Mouse (Mus musculus) spleen, adult 2 months (tissue): ENCODE data around the gene Zscan26. TPM values are rescaled to one million over a fixed set of nuclear protein-coding genes. Genes with fewer than 3 reads are reported as not detected.
"Not testable (repeated sequence)": the region's sequence is repeated elsewhere in the genome, so short reads cannot be mapped to it uniquely, and the experiment has no call there.

Experiments used
- DNase-seq, 2 experiments: peaks; one replicate each; pipeline versions ENCODE4 v3.0.0 to v3.0.0-alpha.2; 2012 to 2021; ENCODE audit warnings: low spot score in 2 of 2, low read depth in 1 of 2
- H3K27ac ChIP-seq: fragments of 200-500 bp; 2 replicates; pipeline ENCODE4 v1.5.1; 2012; ENCODE audit warnings: low read length, inconsistent platforms; ENCODE audit not compliant: insufficient read depth
- H3K27me3 ChIP-seq: fragments of 200-500 bp; 2 replicates; pipeline ENCODE4 v1.6.1; 2012; ENCODE audit warnings: mild to moderate bottlenecking, moderate library complexity, low read length, inconsistent platforms; ENCODE audit not compliant: control insufficient read depth, insufficient read depth
- H3K36me3 ChIP-seq: fragments of 200-500 bp; 2 replicates; pipeline ENCODE4 v1.6.1; 2012; ENCODE audit warnings: mild to moderate bottlenecking, low read length, inconsistent platforms; ENCODE audit not compliant: control insufficient read depth, insufficient read depth
- H3K4me1 ChIP-seq: fragments of 200-500 bp; 2 replicates; pipeline ENCODE4 v1.6.1; 2011; ENCODE audit warnings: inconsistent platforms; ENCODE audit not compliant: control insufficient read depth, insufficient read depth, insufficient read length
- H3K4me3 ChIP-seq: fragments of 200-500 bp; 2 replicates; pipeline ENCODE4 v1.5.1; 2011; ENCODE audit warnings: mild to moderate bottlenecking, inconsistent platforms; ENCODE audit not compliant: insufficient read depth, insufficient read length; ENCODE audit errors: extremely low read depth
- CTCF ChIP-seq: fragments of 200-500 bp; IDR thresholded peaks from 2 replicates; pipeline ENCODE4 v1.5.1; 2011; ENCODE audit warnings: mild to moderate bottlenecking, inconsistent platforms; ENCODE audit not compliant: insufficient read depth, insufficient read length, insufficient replicate concordance; ENCODE audit errors: extremely low read depth
- POLR2A ChIP-seq: fragments of 200-500 bp; IDR thresholded peaks from 2 replicates; pipeline ENCODE4 v1.6.1; 2011; ENCODE audit warnings: low read depth, low read length, inconsistent platforms
- WGBS: fragments of 180-500 bp; shearing (Covaris S2); methylation state at CpG from one replicate; pipeline ENCODE4 v1.1.7; 2018; 5-methylcytosine and 5-hydroxymethylcytosine counted together
- polyA plus RNA-seq: library from polyadenylated mRNA; depleted of rRNA; stranded (reverse); fragments of >200 nt; gene quantifications from 2 replicates; pipeline ENCODE4 v1.2.3, GENCODE M21; 2012; rRNA removed

The Zscan26 gene
- polyA plus RNA-seq, 1 experiment, result 8.5 TPM

DNA sequence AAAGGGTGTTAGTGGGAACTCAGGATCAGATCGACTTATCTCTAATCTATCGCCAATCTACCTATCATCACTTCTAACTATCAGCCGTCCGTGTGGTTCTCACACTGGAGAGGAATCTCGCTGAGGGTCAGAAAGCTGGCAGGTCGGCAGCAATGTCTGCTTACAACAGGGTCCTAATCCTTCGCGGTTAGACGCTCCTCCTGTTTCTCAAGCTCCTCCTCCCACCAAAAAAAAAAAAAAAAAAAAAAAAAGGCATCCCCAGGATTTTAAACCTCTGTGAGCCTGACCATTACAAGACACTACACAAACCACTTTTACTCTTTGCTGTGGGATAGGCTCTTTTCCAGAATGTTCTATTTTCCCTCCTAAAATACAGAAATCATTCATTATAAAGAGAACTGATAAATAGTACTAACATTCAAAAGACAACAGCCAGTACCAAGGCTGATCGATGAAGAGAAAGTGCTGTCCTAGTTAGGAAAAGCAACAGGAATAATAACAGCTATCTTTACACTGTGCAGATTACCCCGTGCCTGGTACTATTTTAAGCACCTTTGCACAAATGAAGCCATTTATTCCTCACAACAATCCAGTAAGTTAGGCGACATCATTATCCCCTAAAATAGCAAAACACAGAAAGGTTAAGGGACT, 51.8 kb downstream of the Zscan26 start:
- TF ChIP-seq CTCF (no peak), POLR2A (no peak)
- Histone ChIP-seq H3K36me3 (no peaks in the 10 kb centered on the region), H3K27ac (no peak overlapping the region), H3K4me1 (peaks cover 1% of the 10 kb centered on the region), H3K27me3 (peaks cover 1% of the 10 kb centered on the region; the same call in 1 of the 2 replicates), H3K4me3 (peak overlapping the region; percentile 96)
- no peak for DNase-seq
- 31% methylated on average over 12 of the region's 12 CpGs for WGBS

DNA sequence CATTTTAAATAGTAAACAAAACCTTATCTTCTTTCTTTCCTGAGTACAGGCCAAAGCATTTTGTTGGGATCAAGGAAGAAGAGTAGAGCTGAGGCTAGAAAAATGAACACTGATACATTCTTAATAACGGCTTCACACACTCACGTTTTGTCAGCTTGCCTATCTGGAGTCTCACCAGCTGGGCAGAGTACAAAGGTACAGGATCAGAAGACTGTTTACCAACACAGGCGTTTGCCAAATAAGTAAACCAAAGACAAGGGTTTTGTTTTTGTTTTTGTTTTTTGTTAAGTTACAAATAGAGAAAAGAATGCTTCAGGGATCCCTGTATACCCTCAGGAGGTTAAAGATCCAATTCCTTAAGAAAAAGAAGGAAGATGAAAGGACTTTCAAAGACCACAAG, 52.4 kb downstream of the Zscan26 start:
- peaks cover 1% of the 10 kb centered on the region for H3K4me1 ChIP-seq
- 89% methylated on average over 3 of the region's 3 CpGs for WGBS
- H3K4me3 ChIP-seq, result no peak overlapping the region

DNA sequence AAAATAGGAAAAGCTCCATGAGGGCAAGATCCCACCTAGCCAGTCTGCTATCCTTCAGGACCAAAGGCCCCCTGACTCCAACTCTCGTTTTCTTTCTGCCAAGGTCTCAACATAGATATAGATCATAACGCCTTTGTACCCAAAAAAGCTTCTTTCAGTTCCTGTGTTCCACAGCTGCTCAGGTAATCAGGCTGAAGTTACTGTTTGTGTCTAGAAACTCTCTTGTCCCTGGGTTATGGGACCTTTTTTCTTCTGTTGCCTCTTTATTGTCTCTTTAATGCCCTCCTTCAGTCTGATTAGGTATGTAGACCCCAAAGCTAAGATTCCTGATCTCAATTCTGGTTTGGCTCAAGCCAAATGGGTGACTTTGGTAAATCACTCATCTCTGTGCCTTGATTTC, 56.0 kb downstream of the Zscan26 start:
- H3K4me1 ChIP-seq, result peaks cover 1% of the 10 kb centered on the region; the same call in 1 of the 2 replicates
- 60% methylated on average over 2 of the region's 2 CpGs for WGBS
- H3K36me3 ChIP-seq, result peaks cover 9% of the 10 kb centered on the region

More for the DNA sequence above, 52.4 kb downstream of the Zscan26 start:
- Histone ChIP-seq H3K27me3 (peaks cover 1% of the 10 kb centered on the region; the same call in 1 of the 2 replicates), H3K36me3 (no peaks in the 10 kb centered on the region), H3K27ac (no peak overlapping the region)
- no peak for TF ChIP-seq POLR2A
- TF ChIP-seq CTCF, result no peak
- no peak for DNase-seq

DNA sequence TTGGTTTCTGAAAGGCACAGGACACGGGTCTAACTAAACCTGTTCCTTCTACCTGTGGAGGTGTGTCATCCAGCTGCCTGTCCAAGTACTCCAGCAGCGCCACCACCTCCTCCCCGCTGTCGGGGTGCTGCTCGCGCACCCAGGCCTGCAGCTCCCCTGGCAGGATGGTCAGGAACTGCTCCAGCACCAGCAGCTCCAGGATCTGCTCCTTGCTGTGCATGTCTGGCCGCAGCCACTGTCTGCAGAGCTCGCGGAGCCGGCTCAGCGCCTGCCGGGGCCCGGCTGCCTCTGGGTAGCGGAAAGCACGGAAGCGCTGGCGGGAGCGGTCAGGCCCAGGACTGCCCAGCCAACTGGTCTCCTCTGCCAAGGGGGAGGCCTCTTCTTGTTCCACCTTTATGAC, 57.5 kb downstream of the Zscan26 start:
- H3K36me3 ChIP-seq, result peaks cover 15% of the 10 kb centered on the region
- H3K27ac ChIP-seq, DNase-seq, H3K4me1 ChIP-seq, H3K4me3 ChIP-seq, H3K27me3 ChIP-seq: not testable (repeated sequence)
- WGBS, result 96% methylated on average over 13 of the region's 18 CpGs

More for the DNA sequence above, 56.0 kb downstream of the Zscan26 start:
- no peak overlapping the region for H3K27ac ChIP-seq
- DNase-seq, result no peak
- no peaks in the 10 kb centered on the region for H3K27me3 ChIP-seq
- TF ChIP-seq CTCF (no peak), POLR2A (no peak)
- H3K4me3 ChIP-seq, result no peak overlapping the region

DNA sequence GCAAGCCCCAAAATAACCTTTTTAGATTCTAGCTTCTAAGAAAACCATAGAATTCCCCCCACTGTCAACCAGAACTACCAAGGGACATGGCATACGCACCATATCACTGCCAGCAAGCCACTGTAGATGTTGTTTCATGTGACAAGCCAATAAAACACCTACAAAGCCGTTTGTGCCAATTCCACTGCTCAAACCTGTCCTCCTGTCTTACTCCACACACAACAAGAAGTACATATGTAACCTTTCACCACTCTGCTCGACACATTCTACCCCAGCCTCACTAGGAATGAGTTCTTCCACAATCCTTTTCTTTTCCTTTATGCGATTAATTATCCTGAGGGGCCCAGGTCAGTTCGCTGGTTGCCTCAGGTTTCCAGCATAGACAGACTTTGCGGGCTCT, 57.9 kb downstream of the Zscan26 start:
- DNase-seq, result no peak
- Histone ChIP-seq H3K4me3 (no peak overlapping the region), H3K4me1 (no peaks in the 10 kb centered on the region), H3K27me3 (no peaks in the 10 kb centered on the region), H3K27ac (no peak overlapping the region), H3K36me3 (peaks cover 16% of the 10 kb centered on the region)
- 96% methylated on average over 6 of the region's 6 CpGs for WGBS
- no peak for TF ChIP-seq POLR2A
- no peak for TF ChIP-seq CTCF

DNA sequence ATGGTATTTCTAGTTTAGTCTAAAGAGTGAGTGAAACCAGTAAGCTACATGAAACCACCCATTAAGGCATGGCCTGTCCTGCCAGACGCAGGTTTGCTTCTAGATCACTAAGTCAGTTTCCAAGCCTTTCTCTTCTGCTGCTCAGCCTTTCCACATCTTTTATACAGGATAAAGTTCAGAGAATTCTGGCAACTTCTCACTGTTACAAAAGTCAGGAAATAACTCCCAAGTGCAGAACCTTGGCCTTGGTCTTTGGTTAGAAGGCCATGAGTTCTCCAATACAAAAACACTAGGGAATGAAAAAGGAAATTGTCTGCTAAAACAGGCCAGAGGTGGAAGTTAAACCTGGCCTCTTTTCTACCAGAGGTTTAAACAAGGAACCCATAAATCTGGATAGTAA, 58.3 kb downstream of the Zscan26 start:
- H3K4me1 ChIP-seq, result no peaks in the 10 kb centered on the region
- no peak overlapping the region for H3K4me3 ChIP-seq
- DNase-seq, result no peak
- H3K36me3 ChIP-seq, result peaks cover 19% of the 10 kb centered on the region
- H3K27me3 ChIP-seq, result no peaks in the 10 kb centered on the region
- no peak overlapping the region for H3K27ac ChIP-seq
- whole genome bisulfite sequencing, result 94% methylated on average over 1 of the region's 1 CpGs
- no peak for TF ChIP-seq POLR2A
- no peak for TF ChIP-seq CTCF

Other genes with a start within 250 kb of the Zscan26 start
- gene Gpx5, start 161.0 kb downstream of the Zscan26 start, polyA plus RNA-seq, result not detected in 2 replicates
- gene Gpx6, start 141.6 kb downstream of the Zscan26 start, polyA plus RNA-seq, result not detected in 2 replicates
- gene Olfr1367, start 106.8 kb downstream of the Zscan26 start, polyA plus RNA-seq, result not detected in 2 replicates
- 0.38 and 0.62 TPM in 2 replicates for gene Zscan12, start 90.9 kb downstream of the Zscan26 start, polyA plus RNA-seq
- gene Zkscan3, start 51.0 kb downstream of the Zscan26 start, polyA plus RNA-seq, result 12.5 and 15.2 TPM in 2 replicates
- gene Pgbd1, start 12.7 kb downstream of the Zscan26 start, polyA plus RNA-seq, result 0.13 and 0.28 TPM in 2 replicates
- gene Nkapl, start 14.8 kb upstream of the Zscan26 start, polyA plus RNA-seq, result not detected in 2 replicates
- gene Zkscan4, start 25.2 kb upstream of the Zscan26 start, polyA plus RNA-seq, result 0.29 and 0.34 TPM in 2 replicates
- gene Gm10065, start 25.7 kb upstream of the Zscan26 start, polyA plus RNA-seq, result not detected in 2 replicates
- gene AK157302, start 41.5 kb upstream of the Zscan26 start, polyA plus RNA-seq, result 0.13 and 0.16 TPM in 2 replicates
- 3.2 and 4.5 TPM in 2 replicates for gene Gm11273, start 47.7 kb upstream of the Zscan26 start, polyA plus RNA-seq
- 1.6 and 2.0 TPM in 2 replicates for gene Zkscan8, start 77.4 kb upstream of the Zscan26 start, polyA plus RNA-seq
- gene Olfr1366, start 89.1 kb upstream of the Zscan26 start, polyA plus RNA-seq, result not detected in 2 replicates
- not detected in 2 replicates for gene Olfr1535, start 106.2 kb upstream of the Zscan26 start, polyA plus RNA-seq
- not detected in 2 replicates for gene Olfr1364, start 128.0 kb upstream of the Zscan26 start, polyA plus RNA-seq
- not detected in 2 replicates for gene Olfr1362, start 160.3 kb upstream of the Zscan26 start, polyA plus RNA-seq
- gene Olfr11, start 188.8 kb upstream of the Zscan26 start, polyA plus RNA-seq, result not detected in 2 replicates
- not detected in 2 replicates for gene Olfr1361, start 209.7 kb upstream of the Zscan26 start, polyA plus RNA-seq
- not detected in 2 replicates for gene Olfr1360, start 223.7 kb upstream of the Zscan26 start, polyA plus RNA-seq
- not detected in 2 replicates for gene Olfr1359, start 244.4 kb upstream of the Zscan26 start, polyA plus RNA-seq